Mouse (Mus musculus) cerebellum, postnatal 36 days (tissue): ENCODE measurements around the gene Timmdc1.
"Not testable (repeated sequence)": the region's sequence is repeated elsewhere in the genome, so short reads cannot be mapped to it uniquely, and the experiment has no call there.

Source experiments
- DNase-seq, 2 experiments: peaks; one replicate each; pipeline ENCODE4 v3.0.0; 2021 to 2022; ENCODE audit warnings: mixed read lengths in 2 of 2

Gene Timmdc1

DNA sequence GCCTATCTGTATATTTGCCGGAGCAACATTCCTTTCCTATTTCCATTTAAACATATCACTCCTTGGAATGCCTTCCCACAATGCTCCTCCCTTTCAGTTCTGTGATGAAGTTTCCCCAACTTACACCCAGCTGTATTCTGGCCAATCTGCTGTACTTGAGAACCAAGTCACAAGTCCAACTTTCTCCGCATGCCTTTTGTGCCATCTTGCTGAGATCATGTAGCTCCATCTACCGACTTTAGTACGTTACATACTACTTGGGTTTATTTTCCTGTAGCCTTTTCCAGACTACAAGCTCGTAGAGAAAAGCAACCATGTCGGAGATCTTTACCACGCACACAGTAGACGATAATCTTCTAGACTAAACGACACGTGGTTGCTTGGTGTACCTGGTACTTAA is 28.6 kb downstream of the Timmdc1 start:
- DNase-seq: no peak

DNA sequence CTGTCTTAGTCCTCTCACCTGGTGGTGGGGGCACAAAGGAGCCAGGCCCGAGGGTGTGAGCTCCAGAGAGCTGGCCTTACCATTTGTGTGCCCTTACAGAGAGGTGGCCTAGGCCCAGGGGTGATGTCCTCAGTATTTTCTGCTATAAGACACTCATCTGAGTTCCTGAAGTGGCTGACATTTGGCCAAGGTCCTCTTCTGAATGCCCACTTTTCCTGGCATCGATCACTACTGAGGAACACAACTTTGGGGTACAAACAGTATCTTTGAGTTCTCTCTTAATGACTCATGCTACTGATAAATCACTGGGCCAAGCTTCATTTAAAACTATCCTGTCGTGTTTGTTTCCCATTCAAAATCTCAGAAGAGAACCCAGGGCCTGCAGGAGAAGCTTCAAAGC is 29.9 kb downstream of the Timmdc1 start:
- no peak for DNase-seq

- DNase-seq: no peak
These were observed 38.7 kb downstream of the Timmdc1 start for GRCm38 (mm10) chr16:38483582-38484309.

DNA sequence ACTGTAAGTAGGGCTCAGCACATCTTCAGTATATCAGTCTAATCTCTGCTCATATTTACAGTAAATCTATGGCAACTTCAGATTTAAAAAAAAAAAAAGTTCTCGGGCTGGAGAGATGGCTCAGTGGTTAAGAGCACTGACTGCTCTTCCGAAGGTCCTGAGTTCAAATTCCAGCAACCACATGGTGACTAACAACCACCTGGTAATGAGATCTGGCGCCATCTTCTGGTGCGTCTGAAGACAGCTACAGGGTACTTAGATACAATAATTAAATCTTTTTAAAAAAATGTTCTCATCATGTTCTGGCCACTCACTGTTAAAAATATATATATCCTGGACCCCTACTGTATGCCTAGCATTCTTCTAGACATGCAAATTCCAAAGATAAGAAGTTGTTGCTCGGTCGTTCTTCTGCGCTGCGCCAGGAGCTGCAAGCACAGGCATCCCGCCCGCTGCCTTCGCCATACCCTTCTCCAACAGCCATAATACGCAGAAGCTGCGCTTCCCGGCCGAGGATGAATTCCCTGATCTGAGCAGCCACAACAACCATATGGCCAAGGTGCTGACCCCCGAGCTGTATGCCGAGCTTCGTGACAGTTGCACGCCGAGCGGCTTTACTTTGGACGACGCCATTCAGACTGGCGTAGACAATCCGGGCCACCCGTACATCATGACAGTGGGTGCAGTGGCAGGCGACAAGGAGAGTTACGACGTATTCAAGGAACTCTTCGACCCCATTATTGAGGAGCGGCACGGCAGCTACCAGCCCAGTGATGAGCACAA is 39.5 kb downstream of the Timmdc1 start:
- DNase-seq: peak; percentile 19 to 36

DNA sequence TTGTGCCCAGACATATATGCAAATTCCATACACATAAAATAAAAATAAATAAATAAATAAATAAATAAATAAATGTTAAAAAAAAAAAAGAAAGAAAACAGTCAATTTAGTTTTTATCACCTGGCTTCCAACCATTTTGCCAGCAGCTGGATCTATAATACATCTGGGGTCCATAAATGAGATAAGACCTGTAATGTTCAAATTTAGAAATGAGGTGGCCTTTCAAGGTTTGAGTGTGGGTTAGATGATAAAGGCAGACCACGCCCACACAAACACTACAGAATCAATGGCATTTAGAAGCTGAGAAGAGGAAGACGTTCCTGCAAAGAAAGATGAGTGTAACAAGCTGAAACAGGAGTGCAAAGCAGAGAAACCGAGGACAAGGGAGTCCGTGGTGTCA is 41.1 kb downstream of the Timmdc1 start:
- no peak for DNase-seq

GRCm38 (mm10) chr16:38478296-38478695 is 44.2 kb downstream of the Timmdc1 start:
- DNase-seq: no peak

- DNase-seq: not testable (repeated sequence)
These were observed 45.2 kb downstream of the Timmdc1 start for GRCm38 (mm10) chr16:38477241-38477608.

- peak; percentile 44 to 45 for DNase-seq
These were observed 45.9 kb downstream of the Timmdc1 start for GRCm38 (mm10) chr16:38476312-38477240.

DNA sequence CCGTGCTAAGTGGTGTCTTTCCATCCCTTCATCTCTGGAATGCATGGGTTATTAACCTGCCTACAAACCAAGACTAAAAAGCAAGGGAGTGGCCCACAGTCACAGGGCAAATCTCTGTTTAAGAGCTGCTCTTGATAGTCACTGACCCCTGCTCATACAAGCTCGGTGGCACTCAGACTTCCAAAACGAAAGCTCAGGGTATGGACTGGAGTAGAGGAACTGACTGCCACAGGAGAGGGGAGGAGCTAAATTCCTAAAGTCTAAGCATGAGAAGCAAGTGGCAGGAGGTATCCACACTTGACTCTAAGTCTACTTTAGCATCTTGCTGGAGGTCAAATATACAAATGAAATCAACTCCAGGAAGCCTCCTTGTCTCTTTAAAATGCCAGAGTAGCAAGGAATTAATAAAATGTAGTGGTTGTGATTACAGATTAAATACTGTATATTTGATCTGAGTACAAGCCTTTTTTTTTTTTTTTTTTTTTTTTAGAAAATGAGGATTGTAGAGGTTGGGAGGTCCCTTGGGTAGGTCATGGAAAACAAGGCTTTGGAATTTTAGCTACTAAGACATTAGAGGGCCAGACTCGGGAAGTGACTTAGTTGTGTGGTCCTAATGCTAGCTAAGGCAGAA is 46.7 kb downstream of the Timmdc1 start:
- DNase-seq: no peak

DNA sequence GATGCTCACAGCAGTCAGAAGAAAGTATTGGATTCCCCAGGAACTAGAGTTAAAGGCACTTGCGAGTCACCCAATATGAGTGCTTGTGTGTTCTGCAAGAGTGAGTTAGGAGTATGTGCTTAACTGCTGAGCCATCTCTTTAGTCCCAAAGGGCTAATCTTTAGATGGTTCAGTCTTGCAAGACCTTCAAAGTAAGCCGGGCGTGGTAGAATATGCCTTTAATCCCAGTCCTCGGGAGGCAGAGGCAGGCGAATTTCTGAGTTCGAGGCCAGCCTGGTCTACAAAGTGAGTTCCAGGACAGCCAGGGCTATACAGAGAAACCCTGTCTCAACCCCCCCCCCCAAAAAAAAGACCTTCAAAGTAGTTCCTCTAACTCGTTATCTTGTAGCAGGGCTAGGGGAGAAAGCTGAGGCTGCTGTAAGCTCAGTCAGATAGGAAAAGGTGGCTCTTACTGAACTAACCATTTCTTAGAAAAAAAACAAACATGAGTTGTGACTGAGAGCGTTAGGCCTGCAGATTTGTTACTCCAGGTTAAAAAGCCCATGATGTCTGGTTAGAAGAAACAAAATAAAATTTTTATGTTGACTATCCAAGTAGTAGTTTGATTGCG is 47.7 kb downstream of the Timmdc1 start:
- no peak for DNase-seq

GRCm38 (mm10) chr16:38473661-38474060 is 48.8 kb downstream of the Timmdc1 start:
- no peak for DNase-seq

DNA sequence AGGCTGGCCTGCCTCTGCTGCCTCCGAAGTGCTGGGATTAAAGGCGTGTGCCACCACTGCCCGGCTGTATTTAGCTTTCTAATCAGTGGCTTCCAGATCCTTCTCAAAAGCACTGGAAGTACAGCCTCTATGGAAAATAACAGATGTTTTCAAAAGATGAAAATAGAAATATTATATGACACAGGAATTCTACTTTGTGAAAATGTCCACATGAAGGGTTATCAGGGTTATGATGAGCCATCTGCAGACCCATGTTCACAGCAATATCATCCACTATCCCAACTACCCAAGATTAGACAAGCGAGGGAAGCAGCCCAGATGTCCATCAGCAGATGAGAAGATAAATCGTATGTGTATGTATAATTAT is 50.0 kb downstream of the Timmdc1 start:
- DNase-seq: no peak

DNA sequence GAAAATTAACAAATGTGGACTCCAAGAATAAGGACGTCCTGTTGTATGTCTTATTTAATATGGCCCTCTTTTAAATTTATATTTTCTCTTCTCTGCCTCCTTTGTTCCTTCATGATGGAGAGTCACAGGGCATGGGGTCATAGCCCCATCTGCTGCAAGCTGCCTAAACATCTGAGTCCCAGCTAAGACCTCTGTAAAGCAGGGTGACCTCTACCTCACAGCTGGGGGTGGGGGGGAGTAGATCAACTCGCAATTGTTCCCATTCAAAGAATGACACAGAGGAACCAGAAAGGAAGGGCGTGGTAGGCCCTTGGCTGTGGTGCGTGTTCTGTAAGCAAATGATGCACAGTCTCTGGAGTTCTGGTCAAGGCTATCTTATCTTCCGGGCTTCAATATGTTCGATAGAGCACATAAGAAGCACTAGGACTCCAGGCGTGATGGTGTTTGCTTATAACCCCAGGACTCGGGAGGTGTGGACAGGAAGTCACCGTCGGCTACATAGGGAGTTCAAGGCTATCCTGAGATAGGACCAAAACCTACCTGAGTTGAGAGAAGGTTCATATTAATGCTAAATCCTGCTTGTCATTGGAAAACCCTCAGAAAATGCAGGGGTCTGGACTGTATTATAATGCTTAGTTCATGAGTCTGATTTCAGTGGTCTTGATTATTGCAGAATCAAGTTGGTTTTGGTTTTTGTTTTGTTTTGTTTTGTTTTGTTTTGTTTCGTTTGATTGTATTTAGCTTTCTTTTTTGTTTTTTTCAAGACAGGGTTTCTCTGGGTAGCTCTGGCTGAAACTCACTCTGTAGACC is 50.6 kb downstream of the Timmdc1 start:
- DNase-seq: no peak

DNA sequence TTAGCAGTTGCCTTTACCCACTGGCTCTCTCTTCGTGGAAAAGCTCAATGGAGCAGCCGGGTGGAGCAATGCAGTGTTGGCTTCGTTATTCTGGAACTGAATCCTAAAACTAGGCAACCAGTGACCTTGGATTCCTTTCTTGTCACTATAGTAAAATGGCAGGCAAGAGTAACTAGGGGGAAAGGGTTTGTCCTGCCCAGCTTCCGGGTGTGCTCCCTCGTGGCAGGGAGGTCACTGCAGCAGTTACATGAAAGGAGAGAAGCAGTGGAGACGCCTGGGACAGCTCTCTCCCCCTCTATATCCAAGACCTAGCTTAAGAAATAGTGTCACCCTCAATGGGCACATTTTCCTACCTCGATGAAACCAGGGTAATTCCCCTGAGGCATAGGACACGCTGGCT is 53.0 kb downstream of the Timmdc1 start:
- DNase-seq: no peak

DNA sequence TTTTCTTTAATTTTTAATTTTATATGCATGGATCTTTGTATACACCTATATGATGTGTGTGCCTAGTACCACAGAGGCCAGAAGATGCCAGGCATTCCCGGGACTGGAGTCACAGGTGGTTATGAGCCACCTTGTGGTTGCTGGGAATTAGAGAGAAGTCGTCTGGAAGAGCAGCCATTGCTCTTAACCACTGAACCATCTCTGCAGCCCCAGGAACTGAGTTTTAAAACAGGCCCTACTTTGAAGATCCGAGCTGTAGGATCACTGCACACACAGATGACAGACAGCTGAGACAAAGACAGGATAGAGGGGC is 53.8 kb downstream of the Timmdc1 start:
- DNase-seq: no peak

- DNase-seq: no peak
These were observed 54.4 kb downstream of the Timmdc1 start for GRCm38 (mm10) chr16:38467917-38468705.

DNA sequence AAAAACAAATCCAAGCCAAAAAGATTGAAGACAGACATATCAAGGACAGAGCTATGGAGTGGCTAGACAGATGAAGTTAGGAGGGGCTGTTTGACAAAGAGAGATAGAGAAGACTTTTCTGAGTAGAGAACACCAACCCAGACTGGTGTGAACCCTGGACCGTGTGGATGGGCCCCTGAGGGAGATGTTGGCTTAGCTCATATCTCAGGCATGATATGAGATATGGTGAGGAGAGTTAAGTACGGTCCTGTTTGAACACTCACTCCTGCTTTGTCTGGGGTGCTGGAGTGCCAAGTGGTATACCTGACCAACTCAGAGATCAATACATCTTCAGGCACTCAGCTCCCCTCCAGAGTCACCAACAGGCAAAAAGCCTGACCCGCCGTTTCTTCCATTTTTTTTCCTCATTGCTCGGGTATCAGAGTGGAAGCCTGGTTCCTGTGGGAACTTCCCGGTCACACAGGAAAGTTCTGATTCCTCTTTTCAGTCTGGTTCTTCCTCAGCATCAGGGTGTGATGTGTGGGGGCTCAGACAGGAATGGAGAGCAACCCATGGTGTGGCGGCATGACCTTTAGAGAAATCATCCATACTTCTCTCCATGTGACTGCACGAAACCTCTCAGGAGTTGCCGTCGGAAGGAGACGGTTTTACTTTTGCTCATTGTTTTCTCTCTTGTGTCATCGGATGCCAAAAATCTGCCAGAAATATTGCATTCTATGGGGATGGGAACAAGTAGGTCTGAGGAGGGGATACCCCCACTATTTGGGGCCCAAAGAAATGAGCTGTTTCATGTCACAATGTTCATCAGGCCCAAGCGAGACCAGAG is 55.2 kb downstream of the Timmdc1 start:
- no peak for DNase-seq

DNA sequence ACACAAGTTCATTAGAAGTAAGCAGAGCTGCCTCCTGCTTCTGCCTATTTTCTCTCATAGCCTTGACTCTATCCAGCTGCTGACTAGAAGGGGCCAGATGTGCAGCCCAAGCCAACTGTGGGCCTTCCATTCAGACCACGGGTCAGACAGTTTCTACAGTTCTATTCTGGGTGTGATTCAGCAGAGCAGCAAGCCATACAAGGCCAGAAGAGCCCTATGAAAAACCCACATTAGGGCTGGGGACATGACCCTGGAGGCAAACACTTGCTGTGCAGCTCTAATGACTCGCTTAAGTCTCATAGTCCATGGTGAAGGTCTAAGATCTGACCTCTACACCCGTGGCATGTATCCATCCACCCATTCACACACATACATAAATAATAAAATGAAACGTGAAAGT is 56.4 kb downstream of the Timmdc1 start:
- DNase-seq: no peak

DNA sequence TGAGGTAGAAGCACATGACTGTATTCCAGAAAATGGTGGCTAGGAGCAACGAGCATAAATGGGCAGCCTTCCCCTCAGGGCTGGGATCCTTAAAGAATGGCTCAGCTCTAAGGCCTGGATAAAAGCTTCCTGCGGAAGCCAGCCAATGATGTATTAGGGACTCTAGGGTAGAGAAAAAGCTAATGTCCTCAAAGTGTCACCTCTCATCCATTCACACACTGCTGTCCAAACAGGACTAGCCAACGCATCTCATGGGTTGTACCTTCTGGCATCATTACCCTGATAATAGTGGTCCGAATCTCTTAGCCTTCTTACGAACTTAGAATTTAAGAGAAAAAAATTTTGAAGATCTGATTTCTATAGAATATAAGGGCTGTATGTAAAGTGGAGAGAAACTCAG is 59.2 kb downstream of the Timmdc1 start:
- DNase-seq: no peak

DNA sequence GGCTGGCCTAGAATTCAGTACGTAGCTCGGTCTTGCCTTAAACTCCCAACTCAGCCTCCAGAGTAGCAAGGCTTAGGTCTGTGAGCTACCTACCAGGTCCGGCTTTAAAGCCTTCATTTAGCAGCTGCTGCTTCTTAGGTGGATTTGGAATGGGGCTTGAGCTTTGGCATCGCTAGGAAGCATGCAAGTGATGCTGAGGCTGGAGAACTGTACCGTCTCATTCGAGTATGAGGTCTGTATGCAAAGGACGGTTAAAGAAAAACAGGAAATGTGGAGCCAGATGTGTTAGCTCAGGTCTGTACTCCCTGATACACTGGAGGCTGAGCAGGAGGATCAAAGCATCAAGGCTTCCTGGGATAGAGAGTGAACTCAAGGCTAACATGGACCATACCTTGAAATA is 60.3 kb downstream of the Timmdc1 start:
- no peak for DNase-seq
